Mouse (Mus musculus): ENCODE results near the gene Aebp2.

Gene Aebp2

DNA sequence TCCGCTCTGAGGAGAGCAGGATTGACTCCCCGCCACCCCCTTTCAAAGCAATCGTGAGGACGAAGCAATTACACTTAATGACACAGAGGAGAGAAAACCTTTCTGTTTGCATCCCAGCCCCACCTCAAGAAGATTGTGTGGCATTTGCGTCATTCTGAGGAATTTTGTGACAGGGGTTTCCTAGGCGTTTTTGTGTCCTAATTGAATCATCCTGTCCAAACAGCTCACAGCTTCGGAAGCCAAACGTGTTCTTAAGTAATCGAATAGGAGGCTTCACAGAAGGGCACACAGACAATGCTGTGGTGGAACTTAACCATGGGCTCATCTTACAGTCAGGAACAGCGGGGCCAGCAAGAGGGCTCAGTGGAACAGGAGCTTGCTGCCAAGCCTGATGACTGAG is 15.9 kb upstream of the Aebp2 start:
- no peak for DNase-seq (ENCODE audit: low read depth, low spot score)

DNA sequence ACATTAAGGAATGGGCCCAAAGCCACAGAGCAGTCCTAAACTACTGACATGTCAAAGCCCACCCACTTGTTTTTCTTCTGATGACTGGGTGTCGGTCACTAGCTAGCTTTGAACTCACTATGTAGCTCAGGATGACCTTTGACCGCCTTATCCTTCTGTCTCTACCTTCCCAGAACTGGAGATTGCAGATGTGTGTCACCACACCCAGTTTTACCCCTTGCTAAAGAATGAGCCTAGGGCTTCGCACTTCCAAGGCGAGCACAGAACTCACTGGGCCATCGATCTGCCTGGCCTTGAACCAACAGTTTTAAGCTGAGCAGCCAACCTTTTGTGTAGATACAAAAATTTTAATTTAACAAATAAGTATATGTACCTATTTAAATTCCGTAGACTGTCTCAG is 13.8 kb upstream of the Aebp2 start:
- no peak for DNase-seq (ENCODE audit: low read depth, low spot score)

DNA sequence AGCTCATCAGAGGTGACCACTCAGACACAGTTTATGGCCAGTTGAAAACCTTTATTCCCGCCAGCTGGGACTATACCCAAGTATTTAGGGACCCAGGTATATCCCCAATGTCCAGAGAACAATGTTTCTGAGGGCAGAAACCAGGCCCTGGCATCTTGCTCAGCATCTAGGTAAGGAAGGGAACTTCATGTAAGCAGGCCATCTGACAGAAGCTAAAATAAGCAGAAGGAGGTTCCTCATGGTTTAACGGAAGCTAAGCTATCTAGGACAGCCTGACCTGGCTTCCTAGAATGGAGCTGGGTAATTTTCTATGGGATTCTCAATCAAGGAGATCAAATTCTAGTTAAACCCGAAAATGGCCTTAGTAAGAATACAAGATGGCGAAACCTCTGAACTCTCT is 12.9 kb upstream of the Aebp2 start:
- no peak for DNase-seq (ENCODE audit: low read depth, low spot score)

DNA sequence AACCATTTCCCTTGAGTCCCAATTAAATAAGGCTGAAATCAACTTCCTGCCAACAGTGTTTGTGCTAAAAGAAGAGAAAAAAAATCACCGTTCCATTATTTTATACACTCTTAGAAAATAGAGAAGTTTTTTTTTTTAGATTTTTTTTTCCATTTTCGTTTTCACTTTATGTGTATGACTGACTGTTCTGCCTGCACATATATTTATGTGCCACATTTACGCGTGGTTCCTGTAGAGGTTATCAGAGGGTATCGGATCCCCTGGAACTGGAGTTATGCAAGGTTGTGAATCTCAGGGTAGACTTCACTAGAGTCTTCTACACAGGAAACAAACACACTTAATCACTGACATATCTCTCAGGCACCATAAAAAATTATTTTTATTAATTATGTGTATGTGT is 12.3 kb upstream of the Aebp2 start:
- no peak for DNase-seq (ENCODE audit: low read depth, low spot score)

DNA sequence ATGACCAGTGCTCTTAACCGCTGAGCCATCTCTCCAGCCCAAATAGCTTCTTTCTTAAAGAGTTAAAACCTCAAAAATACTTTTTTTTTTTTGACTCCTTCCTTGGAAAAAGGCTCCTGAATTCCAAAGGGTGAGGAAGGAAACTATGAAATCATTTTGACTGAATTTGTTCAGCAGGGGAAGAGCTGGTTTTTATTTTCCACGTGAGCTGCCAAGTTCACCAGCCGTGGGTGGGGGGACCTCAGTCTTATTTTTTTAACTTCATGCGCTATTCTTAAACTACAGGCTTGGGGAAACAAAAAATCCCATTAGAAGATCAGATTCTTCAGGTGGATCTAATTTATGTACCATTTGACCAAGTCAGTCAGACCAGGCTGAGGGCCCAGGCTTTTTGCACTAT is 11.2 kb upstream of the Aebp2 start:
- no peak for DNase-seq (ENCODE audit: low read depth, low spot score)

DNA sequence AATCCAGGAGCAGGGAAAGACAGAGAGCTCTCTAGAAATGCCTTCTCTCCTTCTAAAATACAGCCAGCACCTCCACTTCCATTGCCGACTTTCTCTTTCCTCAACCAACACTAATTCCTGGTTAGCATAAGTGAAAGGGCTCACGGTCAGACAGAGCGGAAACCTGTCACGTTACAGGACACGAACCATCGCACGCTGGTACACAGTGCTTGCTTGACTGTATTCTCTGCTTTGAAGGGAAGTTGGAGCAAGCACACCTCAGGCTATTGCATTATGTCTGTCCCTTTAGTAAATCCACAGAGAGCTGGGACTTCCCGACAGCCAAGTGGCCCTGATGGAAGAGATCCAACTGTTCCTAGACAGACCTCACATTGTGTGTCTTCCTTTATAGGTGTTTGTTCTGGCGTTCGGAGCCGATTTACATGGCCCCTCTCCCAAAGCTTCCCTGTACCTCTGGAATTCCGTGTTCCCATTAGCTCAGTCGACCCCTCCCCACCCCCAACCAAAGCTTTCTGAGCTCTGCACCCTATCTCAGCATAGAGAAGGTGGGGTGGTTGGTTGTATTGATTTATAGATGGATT is 10.5 kb upstream of the Aebp2 start:
- no peak for DNase-seq (ENCODE audit: low read depth, low spot score)

DNA sequence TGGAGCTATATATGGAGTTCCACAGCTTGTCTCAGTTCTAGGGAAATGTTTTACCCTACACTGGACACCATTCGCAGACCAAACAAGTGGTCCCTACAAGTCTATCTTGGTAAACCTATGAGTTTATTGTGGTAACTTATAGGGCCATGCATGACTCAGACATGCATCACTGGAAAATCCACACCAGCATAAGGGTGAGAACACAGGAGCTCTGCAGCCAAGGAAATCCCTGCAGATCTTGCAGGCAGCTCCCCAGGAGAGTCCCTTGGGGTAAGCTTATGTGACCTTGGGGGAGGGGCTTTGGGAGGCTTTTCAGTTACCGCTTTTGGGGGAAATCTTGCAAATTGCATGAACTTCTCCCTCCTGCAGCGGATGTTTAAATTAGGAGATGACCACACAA is 8.6 kb upstream of the Aebp2 start:
- DNase-seq (ENCODE audit: low read depth, low spot score), result no peak

DNA sequence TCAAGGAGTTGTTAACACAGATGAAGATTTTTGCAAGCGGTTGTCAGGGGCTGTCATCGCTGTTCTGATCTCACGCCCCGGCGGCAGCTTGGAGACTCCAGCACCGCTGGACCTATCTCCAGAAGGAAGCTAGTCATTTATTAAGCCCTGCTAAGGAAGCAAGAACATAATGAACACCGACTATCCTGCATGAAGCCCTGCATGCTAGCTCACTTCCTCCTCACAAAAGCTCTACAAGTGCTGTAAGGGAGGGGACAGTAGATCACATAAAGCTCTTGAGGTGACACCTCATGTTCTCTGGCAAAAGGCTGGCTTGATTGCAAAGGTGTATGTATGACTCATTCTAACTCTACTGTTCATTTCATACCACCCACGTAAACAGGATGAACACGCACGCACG is 7.8 kb upstream of the Aebp2 start:
- no peak for DNase-seq (ENCODE audit: low read depth, low spot score)

DNA sequence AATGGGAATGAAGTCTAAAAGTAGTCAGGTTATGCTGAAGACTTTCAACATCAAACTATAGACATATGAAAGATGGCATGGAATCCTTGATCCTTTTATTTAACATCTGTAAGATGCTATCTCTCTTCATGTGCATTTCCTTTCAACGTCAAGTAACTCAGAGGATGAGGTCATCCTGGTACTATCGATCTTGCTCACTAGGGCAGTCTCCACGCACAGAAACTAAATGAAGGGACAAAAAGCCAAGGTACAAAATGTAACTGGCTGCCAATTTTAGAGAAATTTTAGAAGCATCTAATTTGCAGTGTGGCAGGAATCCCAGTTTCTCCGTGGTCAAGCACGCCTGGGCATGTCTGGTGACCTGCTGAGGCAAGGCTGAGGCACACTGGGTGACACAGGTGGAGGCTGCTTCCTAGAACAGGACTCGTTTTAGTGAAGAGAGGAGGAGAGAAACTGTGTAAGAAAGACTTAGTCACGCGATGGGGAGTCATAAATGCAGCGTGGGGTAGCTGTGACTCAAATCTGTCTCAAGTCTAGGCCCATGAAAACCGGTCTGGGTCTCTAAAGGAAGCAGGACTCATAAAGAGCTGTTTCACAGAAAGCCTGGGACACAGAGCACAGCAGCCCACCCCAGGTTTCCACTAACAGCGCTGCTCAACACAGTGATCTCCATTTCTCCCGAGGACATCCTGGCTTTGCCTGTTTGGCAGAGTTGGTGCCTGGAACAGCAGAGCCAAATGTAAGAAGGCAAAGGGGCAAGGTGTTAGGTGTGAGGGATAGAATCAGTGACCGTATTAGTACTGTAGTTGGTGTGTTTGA is 1.7 kb upstream of the Aebp2 start:
- DNase-seq (ENCODE audit: low read depth, low spot score), result no peak

DNA sequence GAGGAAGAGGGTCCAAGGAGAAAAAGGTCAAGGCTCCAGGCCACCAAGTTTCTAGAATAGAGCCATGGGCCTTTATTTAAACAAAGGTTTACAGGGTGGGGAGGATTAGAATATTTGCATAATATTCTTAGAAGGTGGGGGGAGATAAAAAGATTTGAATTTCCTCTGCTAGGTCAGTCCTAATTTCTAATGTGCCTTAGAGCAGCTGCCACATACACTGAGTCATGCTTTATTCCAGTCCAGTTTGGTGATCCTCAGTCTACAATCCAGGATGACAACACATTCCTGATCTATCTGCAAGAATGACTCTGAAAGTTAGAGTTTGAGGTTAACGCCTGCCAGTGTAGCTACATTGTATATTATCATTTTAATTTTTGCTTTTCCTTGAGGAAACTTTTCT is 841 bp upstream of the Aebp2 start:
- no peak for DNase-seq (ENCODE audit: low read depth, low spot score)

DNA sequence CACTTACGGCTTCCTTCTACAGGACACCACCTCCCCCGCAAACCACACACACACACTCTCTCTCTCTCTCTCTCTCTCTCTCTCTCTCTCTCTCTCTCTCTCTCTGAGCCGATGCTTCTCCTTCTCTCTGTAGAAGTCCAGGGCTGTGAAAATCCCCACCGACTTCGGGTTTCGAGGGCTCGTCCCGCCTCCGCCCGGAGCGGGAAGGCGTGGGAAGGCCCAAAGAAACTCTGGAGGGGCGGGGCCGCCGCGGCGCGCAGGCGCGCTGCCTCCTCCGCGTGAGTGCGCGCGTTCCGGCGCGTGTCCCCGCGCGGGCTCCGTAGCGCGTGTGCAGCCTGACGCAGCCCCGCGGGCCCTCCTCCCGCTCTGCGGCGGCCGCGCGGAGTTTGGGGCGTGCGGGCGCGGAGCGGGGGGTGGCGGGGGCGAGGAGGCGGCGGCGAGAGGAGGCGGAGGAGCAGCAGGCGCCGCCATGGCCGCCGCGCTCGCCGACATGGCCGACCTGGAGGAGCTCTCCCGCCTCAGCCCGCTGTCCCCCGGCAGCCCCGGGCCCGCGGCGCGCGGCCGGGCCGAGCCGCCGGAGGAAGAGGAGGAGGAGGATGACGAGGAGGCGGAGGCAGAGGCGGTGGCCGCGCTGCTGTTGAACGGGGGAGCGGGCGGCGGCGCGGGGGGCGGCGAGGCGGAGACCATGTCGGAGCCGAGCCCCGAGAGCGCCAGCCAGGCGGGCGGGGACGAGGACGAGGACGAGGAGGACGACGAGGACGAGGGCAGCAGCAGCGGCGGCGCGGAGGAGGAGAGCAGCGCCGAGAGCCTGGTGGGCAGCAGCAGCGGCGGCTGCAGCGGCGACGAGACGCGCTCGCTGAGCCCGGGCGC is 998 bp downstream of the Aebp2 start:
- peak; percentile 92 for DNase-seq (ENCODE audit: low read depth, low spot score)

DNA sequence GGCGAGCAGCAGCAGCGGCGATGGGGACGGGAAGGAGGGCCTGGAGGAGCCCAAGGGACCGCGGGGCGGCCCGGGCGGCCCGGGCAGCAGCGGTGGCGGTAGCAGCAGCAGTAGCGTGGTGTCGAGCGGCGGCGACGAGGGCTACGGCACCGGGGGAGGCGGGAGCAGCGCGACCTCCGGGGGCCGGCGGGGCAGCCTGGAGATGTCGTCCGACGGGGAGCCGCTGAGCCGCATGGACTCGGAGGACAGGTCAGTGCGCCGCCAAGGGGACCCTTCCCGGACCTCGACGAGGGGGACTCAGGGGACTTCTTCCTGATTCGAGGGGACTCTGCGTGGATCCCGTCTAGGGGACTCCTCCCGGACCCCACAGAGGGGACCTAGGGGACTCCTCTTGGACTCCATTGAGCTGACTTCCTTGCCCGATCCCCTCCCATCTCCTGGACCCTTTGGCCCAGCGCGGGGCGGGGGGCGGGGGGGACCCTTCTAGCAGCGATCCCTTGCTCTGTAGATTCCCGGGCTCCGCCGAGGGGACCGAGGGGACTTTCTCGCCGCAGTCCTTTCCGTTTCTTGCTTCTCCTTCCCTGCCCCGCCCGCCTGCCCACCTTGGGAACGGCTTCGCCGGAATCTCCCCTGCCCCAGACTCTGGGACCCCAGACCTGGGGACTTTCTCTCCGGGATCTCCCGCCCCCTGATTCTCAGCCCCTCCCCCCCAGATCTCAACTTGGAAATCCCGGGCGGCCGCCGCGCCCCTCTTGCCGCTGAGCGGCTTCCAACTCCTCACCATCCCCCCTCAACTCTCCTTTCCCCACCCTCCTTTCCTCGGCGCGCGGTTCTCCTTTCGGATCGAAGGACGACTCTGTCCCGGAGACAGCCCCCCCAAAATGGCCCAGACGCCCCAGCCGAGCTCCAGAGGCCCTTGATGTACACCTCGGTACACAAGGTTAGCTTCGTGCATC is 1.9 kb downstream of the Aebp2 start:
- DNase-seq (ENCODE audit: low read depth, low spot score), result peak; percentile 19

DNA sequence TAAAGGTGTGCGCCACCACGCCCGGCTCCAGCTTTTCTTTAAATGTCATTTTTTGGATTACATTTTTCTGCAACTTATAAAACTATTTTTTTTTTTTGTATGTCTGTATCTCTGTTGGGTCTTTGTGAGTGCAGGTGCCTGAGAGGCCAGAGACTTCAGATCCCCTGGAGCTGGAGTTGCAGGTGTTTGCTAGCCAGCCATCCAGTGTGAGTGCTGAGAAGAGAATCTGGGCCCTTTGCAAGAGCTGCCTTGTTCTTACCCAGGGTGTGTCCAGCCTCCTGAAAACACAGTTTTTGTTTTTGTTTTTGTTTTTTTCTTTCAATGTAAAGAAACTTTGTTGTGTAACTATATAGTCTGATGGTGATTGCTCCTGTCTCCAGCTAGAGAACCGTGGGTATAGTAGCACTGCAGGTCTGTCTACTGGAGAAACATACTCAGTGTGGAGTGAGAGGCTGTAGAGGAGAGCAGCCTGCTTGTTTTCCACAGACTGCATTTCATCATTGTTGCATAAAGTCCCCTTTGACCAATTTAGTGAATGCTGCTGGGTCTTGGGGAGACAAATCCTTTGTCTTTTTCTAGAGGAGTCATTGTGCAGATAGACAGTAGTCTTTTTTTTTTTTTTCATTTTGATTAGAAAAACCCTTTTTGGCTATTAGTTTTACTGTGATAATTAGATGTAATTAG is 6.9 kb downstream of the Aebp2 start:
- no peak for DNase-seq (ENCODE audit: low read depth, low spot score)

DNA sequence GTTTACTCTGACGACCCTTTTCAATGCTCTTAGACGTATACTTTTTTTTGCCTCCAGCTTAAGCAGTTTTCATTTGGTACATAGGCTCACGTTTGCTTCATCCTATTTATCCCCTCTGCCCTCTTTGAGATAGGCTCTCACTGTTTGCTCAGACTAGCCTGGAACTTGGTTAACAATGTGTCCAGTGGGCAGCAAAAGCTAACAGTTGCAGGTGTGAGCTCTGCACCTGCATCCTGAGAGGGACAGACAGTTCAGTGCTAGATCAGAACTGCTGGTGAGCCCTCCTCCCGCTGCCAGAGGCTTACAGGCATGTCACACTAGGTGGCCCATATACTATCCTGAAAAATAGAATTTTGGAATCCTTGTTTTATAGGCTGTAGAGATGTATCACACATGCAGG is 7.8 kb downstream of the Aebp2 start:
- no peak for DNase-seq (ENCODE audit: low read depth, low spot score)

DNA sequence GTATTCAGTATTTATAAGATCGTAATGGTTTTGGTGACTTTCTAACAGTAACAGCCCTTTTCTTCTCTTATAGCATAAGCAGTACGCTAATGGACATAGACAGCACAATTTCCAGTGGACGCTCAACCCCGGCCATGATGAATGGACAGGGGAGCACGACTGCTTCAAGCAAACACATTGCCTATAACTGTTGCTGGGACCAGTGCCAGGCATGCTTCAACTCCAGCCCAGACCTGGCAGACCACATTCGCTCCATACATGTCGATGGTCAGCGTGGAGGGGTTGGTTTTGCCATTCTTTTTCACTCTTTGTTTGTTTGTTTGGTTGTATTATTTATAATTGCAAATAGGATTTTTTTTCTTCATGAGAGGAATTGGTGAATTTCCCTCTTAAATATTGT is 11.2 kb downstream of the Aebp2 start:
- no peak for DNase-seq (ENCODE audit: low read depth, low spot score)

DNA sequence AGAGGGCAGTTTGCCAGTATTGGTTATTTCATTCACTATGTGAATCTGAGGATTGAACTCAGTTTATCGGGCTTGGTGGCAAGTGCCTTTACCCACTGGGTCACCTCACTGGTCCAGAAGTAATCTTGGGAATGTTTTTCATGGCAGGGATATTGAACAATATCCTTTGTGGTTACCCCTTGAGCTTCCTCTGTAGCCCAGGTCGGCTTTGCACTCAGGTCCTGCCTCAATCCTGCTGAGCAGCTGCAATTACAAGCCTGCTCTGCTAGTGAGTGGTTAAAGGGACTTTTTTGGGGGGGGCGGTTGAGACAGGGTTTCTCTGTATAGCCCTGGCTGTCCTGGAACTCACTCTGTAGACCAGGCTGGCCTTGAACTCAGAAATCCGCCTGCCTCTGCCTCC is 13.8 kb downstream of the Aebp2 start:
- DNase-seq (ENCODE audit: low read depth, low spot score), result no peak

DNA sequence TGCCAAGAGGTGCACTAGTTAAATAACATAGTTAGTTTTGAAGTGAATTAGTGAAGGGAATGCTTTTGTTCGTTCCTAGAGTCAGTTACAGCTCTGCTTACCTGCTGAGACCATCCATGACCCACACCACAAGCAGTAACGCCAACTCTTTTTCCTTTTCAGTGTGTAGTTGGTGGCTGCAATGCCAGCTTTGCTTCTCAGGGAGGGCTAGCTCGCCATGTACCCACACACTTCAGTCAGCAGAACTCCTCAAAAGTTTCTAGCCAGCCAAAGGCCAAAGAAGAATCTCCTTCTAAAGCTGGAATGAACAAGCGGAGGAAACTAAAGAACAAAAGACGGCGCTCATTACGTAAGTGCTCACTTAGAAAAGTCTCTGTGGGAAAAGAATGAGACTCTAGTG is 19.5 kb downstream of the Aebp2 start:
- DNase-seq (ENCODE audit: low read depth, low spot score), result no peak

DNA sequence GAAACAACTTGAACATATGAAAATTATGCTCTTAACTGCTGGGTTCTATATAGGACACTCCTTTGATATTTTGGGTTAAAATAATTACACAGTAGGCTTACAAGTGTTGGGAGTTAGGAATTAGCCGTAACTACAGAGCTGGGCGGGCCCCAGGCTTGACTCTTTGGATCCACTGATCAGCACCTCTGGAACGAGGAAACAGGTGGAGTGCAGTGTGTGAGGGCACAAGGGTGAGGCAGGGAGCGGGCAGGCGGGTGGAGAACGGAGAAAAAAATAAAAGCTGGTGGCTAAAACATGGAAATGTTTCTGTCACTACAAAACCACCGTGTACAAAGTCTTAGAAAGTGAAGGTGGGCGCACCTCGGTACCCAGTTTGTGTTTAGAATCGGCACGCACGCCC is 20.2 kb downstream of the Aebp2 start:
- DNase-seq (ENCODE audit: low read depth, low spot score), result no peak

DNA sequence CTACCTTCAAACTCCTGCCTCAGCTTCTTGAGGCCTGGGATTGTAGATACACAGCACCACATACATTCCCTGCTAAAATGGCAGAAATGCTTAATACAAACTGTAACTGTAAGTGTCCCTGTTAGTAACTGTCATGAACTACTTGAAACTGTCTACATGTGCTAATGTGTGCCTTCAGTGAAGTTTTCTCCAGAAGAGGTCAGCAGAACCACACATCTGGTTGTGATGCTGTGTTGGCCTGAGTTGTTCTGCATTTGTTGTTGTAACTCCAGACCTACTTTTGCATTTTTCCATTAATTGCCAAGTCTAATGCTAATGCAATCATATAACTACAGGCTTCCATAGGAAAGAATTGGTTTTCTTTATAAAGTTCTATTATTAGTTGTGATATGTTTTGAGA is 23.5 kb downstream of the Aebp2 start:
- DNase-seq (ENCODE audit: low read depth, low spot score), result no peak

DNA sequence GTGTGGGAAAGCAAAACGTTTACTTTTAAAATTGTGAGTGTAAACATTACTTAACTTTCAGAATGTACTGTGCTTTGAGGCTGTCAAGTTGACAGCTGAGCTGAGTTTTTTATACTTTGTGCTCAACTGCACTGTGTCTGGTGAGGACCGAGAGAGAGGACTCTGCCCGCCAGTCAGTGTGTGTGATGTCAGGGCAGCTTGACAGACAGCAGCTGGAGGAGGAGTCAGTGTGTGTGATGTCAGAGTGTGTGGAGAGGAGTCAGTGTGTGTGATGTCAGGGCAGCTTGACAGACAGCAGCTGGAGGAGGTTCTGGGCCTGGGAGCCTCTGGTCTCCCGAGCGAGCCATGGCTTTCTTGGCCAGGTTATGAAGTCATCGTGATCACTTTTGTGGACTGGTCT is 24.4 kb downstream of the Aebp2 start:
- DNase-seq (ENCODE audit: low read depth, low spot score), result no peak

DNA sequence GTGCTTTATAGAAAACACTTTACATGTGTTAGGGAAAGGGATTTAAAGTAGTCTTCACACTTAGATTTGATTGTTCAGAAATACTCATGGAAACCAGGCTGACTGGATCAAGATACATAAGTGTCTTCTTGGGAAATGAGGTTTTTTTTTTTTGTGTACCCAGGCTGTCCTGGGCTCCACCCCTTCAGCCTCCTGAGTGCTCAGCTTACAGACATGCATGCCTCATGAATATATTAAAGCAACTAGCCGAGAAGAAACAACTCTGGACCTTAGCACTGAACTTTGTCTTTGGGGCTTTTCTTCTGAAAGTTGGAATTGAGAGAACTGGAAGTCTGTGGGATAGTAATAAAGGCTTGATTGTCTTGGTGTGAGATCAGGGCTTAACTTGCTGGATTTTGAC is 27.3 kb downstream of the Aebp2 start:
- DNase-seq (ENCODE audit: low read depth, low spot score), result no peak
